Mouse (Mus musculus): ENCODE measurements at regions not wholly inside any gene's neighbourhood (a gene's known extent, or its start where the extent isn't known, plus 50 kb on each side); places are given as distances from the start of the nearest gene placed in this dataset.

DNA sequence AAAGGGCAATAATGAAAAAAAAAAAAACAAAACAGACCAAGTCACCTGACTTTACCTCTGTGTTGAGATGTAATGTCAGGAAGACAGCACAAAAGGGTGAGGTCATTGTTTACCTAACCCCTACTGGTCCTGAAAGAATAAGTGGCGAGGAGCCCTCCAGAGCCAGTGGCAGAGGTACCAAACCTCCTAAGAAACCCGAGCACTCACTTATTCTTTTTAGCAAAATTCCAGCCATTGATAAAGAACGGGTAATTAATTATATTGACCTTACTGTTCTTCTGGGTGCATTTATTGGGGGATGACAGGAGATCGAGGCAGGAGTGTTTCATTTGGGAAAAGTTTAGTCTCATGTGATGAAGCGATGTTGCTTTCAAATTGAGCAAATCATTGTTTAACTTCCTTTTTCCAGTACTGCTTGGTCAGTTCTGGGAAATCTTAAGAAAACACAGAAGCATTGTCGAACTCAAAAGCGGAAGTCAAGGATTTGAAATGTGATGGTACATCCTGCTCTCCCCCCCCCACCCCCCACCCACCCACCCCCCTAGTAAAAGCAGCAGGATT, 56.8 kb upstream of the Klf6 start:
- H3K4me2 ChIP-seq: no peak overlapping the region
- H3K9ac ChIP-seq: no peak overlapping the region
- H3K27ac ChIP-seq: peak overlapping the region; percentile 53; the same call in 1 of the 2 replicates
- WGBS (ENCODE audit: insufficient replicate concordance): 11% methylated on average over 7 of the region's 7 CpGs
- H3K36me3 ChIP-seq: no peaks in the 10 kb centered on the region
- no peak overlapping the region for H3K4me3 ChIP-seq (replicated peaks)
- H3K27me3 ChIP-seq: no peaks in the 10 kb centered on the region
- no peaks in the 10 kb centered on the region for H3K9me3 ChIP-seq (replicated peaks)
- ATAC-seq (ENCODE audit: low read depth) (no peak), DNase-seq (no peak)
- 0 out of 2 replicates have a peak, but pooled peaks cover 10% of the 10 kb centered on the region for H3K4me1 ChIP-seq (replicated peaks)

DNA sequence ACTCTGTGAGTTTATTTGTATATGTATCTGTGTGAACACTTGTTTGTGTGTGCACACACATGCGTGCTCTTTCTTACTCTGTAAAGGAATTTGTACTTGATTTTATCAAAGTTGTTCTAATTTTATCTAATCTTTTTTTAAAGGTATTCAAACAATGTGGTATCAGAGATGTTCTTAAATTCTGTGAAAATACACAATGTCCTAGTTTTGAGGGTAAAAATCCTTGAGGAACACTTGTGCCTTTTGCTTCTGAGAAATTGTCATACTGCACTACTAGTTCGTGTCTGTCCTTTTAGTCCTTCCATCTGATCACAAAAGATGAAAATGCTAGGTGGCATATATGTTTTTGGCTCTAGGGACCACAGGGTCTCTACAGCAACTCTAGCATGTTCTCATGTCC, 52.9 kb upstream of the Klf6 start:
- ATAC-seq (ENCODE audit: low read depth): no peak
- no peaks in the 10 kb centered on the region for H3K36me3 ChIP-seq
- no peak overlapping the region for H3K27ac ChIP-seq
- no peaks in the 10 kb centered on the region for H3K9me3 ChIP-seq (replicated peaks)
- no peak overlapping the region for H3K9ac ChIP-seq
- WGBS (ENCODE audit: insufficient replicate concordance): 58% methylated on average over 2 of the region's 2 CpGs
- H3K4me2 ChIP-seq: no peak overlapping the region
- no peak overlapping the region for H3K4me3 ChIP-seq (replicated peaks)
- DNase-seq: no peak
- H3K27me3 ChIP-seq: no peaks in the 10 kb centered on the region
- no peaks in the 10 kb centered on the region for H3K4me1 ChIP-seq (replicated peaks)

All from liver, embryonic 13.5 days (tissue).